Mouse (Mus musculus): ENCODE results near the gene Ino80d.

Gene Ino80d

GRCm38 (mm10) chr1:62991021-62991420, 123.4 kb downstream of the Ino80d start:
- no peak for ATAC-seq (ENCODE audit: low TSS enrichment)

DNA sequence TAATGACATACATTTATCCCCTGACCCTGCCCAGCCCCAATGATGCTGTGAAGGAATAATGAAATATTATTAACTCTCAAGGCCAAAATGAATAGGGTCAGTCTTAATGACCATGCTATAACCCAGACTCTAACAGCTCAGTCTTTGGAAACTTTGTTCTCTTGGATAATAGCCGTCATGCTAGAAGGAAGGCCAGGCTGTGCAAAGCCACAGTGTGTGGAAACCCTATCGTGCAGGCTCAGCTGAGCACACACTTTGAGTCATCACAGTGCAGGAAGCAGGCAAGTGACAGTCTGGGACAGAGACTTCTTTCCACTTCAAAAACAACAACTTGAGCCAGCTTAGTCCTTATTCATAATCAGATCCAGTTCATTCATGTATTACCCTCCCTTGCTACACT, 126.9 kb downstream of the Ino80d start:
- no peak for ATAC-seq (ENCODE audit: low TSS enrichment)

GRCm38 (mm10) chr1:62986267-62986666, 128.2 kb downstream of the Ino80d start:
- peak; percentile 56; the same call in 1 of the 2 replicates for ATAC-seq (ENCODE audit: low TSS enrichment)

- peak; percentile 97 for ATAC-seq (ENCODE audit: low TSS enrichment)
These were observed 129.9 kb downstream of the Ino80d start for GRCm38 (mm10) chr1:62984566-62984965.

DNA sequence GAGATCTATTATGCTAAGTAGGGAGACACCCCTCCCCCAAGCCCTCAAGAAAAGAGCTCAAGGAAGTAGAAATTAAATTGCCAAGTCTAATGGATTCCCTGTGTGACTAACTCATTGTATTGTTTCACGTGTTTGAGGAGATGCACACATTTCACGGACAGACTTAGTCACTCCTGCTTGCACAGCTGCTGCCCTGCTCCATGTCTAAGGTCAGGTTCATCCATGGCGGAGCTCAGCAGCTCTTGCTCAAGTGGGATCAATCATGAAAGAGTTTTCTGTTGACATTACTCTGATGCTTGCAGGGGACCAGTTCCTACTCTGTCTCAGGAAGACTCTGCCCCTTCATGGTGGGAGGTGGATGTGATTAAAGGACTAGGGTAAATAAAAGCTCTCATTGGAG, 137.7 kb downstream of the Ino80d start:
- no peak for ATAC-seq (ENCODE audit: low TSS enrichment)

- peak; percentile 46 for ATAC-seq (ENCODE audit: low TSS enrichment)
These were observed 147.6 kb downstream of the Ino80d start for GRCm38 (mm10) chr1:62966885-62967284.

GRCm38 (mm10) chr1:62964291-62964690, 150.2 kb downstream of the Ino80d start:
- peak; percentile 95 for ATAC-seq (ENCODE audit: low TSS enrichment)

GRCm38 (mm10) chr1:62956942-62957645, 157.4 kb downstream of the Ino80d start:
- ATAC-seq (ENCODE audit: low TSS enrichment): no peak

GRCm38 (mm10) chr1:62956526-62956925, 157.9 kb downstream of the Ino80d start:
- ATAC-seq (ENCODE audit: low TSS enrichment): no peak

- no peak for ATAC-seq (ENCODE audit: low TSS enrichment)
These were observed 159.1 kb downstream of the Ino80d start for GRCm38 (mm10) chr1:62955340-62955739.

DNA sequence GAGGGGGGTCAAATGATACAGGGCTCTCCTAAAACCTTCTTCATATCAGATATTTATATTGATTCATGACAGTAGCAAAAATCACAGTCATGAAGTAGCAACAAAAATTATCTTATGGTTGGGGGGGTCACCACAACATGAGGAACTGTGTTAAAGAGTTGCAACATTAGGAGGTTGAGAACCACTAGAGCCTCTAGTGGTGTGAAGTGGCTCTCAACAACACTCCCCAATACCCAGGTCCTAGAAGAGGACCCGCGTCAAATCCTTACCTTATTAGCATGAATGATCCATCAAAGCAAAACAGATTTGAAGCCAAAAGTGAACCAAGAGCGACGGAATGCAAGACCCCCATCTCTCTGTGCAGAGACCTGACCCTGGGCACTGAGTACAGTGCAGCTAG, 161.4 kb downstream of the Ino80d start:
- ATAC-seq (ENCODE audit: low TSS enrichment): no peak

DNA sequence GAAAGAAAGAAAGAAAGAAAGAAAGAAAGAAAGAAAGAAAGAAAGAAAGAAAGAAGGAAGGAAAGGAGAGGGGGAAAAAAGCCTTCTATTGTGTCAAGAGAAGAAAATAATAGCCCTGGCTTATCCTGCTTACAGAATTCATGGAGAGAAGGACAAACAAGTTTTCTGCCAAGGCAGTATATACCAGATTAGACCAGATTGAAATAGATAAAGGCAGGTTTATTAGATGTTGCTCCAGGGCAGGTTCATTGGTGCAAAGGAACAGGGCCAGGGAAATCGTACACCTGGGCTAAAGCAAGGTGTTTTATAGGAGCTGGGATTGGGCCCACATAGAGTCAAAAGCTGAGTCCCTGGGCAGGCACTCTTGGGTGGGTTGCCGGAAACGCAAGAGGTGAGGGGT, 162.1 kb downstream of the Ino80d start:
- ATAC-seq (ENCODE audit: low TSS enrichment): no peak

DNA sequence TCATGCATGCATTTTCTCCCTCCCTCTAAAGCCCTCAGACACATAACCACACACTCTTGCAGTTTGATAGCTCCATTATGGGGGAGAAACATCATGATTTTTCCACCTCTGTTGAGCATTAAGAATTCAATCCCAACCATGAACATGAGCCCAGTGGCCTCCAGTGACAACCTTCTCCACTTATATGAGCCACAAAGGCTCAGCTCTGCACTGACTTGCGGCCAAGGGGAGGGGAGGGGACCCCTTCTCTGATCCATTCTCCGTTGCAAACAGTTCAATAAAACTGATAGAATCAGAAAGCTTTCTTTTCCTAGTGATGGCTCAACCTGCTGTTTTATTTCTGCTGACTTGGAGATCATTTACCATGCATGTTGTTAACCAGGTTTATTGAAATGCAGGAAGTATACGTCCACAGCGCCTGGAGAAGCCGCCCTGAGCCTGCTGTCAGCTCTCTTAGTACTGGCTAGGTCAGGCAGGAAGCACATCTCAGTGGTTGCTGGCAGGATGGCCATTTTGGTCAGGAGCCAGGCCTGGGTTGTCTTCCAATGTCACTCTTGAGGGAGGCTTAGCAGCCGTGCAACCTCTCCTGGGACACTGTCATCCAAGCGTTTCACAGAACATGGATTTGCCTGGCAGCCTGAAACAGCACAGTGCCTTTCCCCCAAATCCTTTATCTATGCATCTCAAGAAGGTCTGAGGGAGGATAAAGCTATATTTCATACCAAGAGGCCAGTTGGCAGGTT, 163.2 kb downstream of the Ino80d start:
- no peak for ATAC-seq (ENCODE audit: low TSS enrichment)

- ATAC-seq (ENCODE audit: low TSS enrichment): no peak
These were observed 163.9 kb downstream of the Ino80d start for GRCm38 (mm10) chr1:62950526-62950925.

DNA sequence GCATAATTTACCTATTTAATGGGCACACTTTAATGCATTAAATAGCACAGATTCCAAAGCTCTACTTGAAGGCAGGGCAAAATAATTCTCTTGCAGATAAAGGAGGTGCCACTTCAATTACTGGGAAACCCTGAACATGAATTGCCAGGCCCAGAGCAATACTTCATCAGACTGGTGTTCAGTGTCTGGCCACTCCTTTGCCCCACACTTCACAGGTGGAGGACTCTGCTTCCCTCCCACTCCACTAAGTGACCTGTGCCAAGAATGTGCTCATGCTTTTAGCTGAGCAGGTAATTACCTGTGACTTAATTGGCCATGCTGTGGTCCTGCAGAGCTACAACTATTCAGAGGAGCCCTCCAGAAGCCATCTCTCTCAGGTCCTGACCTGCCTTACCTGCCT, 166.7 kb downstream of the Ino80d start:
- ATAC-seq (ENCODE audit: low TSS enrichment): no peak

DNA sequence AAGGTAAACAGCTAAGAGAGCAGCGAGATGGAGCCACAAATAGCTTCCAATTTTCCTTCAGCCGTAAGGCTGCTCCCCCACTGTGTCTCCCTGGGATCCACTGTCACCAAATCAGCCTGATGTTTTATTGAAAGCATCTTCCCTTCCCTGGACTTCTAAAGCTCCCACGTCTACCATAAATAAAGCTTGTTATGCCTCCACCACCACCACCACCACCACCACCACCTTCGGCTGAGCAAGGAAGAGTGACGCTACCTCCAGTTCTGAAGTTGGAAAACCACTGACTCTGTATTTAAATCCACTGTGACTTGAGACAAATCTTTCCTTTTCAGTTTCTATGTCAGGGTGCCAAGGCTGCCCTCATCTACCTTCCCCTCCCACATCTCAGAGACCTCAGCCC, 167.5 kb downstream of the Ino80d start:
- peak; percentile 91 for ATAC-seq (ENCODE audit: low TSS enrichment)

DNA sequence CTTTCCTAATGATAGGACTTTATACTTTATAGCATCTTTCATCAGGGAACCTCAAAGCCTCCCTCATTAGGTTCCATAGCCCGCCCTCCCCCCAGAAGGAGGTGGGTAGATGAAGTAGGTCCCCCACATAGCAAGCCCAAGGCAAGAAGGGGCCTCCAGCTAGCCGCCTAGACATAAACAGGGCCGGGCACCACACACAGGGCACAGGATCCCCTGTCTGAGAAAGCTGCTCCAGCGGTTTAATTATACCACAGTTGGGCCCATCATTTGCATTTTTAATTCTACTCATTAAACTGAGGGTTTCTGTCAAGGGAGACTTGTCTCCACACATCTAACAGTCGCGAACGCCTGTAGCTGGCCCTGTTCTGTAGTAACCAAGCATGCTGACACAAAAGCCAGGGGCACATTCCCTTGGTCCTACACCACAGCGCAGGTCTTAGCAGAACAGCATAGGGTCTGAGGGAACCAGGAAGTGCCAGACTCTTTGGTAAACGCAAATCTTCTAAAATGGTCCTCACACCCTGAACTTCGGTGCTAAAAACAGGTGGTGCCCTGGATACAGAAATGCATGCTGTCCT, 179.6 kb downstream of the Ino80d start:
- ATAC-seq (ENCODE audit: low TSS enrichment): no peak

DNA sequence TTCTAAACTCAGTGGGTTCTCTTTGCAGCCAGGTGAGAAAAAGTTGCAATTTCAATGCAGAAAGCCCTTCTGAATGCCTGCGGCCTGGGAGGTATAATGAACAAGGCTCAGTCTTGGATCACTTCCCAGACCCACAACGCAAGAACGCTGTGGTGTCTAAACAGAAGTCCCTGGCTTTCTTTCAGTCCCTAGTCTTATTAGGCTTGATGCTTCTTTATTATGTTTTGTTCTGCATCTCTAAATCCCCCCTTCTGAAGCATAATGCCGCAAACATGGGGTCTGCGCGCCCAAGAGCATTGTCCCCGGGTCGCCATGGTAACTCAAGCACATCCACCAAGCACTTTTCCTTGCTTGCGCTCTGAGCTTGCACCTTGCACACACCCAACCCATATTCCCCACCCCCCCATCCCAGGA, 180.4 kb downstream of the Ino80d start:
- ATAC-seq (ENCODE audit: low TSS enrichment): peak; percentile 75

- no peak for ATAC-seq (ENCODE audit: low TSS enrichment)
These were observed 181.0 kb downstream of the Ino80d start for GRCm38 (mm10) chr1:62933288-62934099.

GRCm38 (mm10) chr1:62929477-62929876, 185.0 kb downstream of the Ino80d start:
- ATAC-seq (ENCODE audit: low TSS enrichment): peak; percentile 73

DNA sequence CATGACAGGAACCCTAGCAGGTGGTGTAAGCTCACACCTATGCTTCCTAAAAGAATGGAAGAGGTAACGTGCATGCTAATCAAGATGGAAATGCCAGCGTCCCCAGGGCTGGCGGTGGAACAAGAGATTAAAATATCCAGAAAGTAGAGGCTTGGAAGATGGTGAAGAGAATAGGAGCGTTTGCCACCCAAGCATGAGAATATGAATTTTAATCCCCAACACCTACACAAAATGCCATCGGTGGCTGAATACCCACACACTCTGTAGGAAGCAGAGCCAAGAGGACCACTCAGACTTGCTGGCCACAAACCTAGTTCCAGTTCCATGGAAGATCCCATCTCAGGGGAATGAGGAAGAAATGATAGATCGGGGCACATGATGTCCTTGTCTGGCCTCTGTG, 195.2 kb downstream of the Ino80d start:
- ATAC-seq (ENCODE audit: low TSS enrichment): peak; percentile 79

DNA sequence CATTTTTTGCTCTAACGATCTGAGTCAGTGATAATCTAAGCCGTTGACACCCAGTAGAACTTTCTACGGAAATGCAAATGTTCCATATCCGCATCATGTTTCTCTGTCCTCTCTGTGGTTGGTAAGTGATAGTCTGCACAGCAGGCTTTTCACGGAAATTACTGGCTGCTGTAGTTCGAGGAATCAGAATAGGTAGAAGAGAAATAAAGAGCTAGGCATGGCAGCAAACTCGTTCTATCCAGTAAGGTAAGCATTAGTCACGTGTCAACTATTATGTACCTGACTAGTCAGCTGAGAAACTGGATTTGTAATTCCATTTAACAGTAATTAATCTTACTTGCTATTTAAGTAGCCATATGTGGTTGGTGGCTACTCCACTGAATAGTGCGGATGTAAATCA, 197.9 kb downstream of the Ino80d start:
- no peak for ATAC-seq (ENCODE audit: low TSS enrichment)

Measured in frontal cortex, adult (tissue).